Mouse (Mus musculus): ENCODE measurements around the gene Sept7. TPM values are rescaled to one million over a fixed set of nuclear protein-coding genes. Genes with fewer than 3 reads are reported as not detected.
"Not testable (repeated sequence)": the region's sequence is repeated elsewhere in the genome, so short reads cannot be mapped to it uniquely, and the experiment has no call there.

Gene Sept7
- polyA plus RNA-seq, 1 experiment from 2014 or later = 307 TPM

- Histone ChIP-seq H3K4me1 (no peaks in the 10 kb centered on the region), H3K4me2 (replicated peaks) (no peak overlapping the region), H3K4me3 (no peak overlapping the region), H3K9me3 (no peaks in the 10 kb centered on the region), H3K9ac (no peak overlapping the region), H3K27ac (no peak overlapping the region), H3K36me3 (peaks cover 19% of the 10 kb centered on the region), H3K27me3 (replicated peaks) (no peaks in the 10 kb centered on the region)
- 94% methylated on average over 4 of the region's 4 CpGs for WGBS
- no peak for ATAC-seq (ENCODE audit: low FRiP score, low read depth)
Observed at GRCm38 (mm10) chr9:25265795-25266194, 13.6 kb downstream of the Sept7 start.

- Histone ChIP-seq H3K4me3 (no peak overlapping the region), H3K9me3 (no peaks in the 10 kb centered on the region), H3K9ac (no peak overlapping the region), H3K4me2 (replicated peaks) (no peak overlapping the region), H3K27me3 (replicated peaks) (no peaks in the 10 kb centered on the region), H3K4me1 (no peaks in the 10 kb centered on the region), H3K27ac (no peak overlapping the region), H3K36me3 (peaks cover 19% of the 10 kb centered on the region)
- WGBS = 95% methylated on average over 3 of the region's 3 CpGs
- no peak for ATAC-seq (ENCODE audit: low FRiP score, low read depth)
Observed at GRCm38 (mm10) chr9:25267133-25267532, 14.9 kb downstream of the Sept7 start.

- no peak for ATAC-seq (ENCODE audit: low FRiP score, low read depth)
Observed at GRCm38 (mm10) chr9:25267574-25267973, 15.3 kb downstream of the Sept7 start.

GRCm38 (mm10) chr9:25271902-25272301 lies 19.7 kb downstream of the Sept7 start:
- ATAC-seq (ENCODE audit: low FRiP score, low read depth) = no peak
- no peak overlapping the region for H3K9ac ChIP-seq
- no peak overlapping the region for H3K4me3 ChIP-seq
- H3K4me2 ChIP-seq (replicated peaks) = no peak overlapping the region
- 100% methylated on average over 2 of the region's 2 CpGs for WGBS
- H3K36me3 ChIP-seq = peaks cover 13% of the 10 kb centered on the region
- no peak overlapping the region for H3K27ac ChIP-seq
- no peaks in the 10 kb centered on the region for H3K9me3 ChIP-seq
- H3K4me1 ChIP-seq = no peaks in the 10 kb centered on the region
- no peaks in the 10 kb centered on the region for H3K27me3 ChIP-seq (replicated peaks)

More at GRCm38 (mm10) chr9:25267574-25267973, 15.3 kb downstream of the Sept7 start:
- H3K27ac ChIP-seq = no peak overlapping the region
- H3K36me3 ChIP-seq = peaks cover 19% of the 10 kb centered on the region
- no peak overlapping the region for H3K9ac ChIP-seq
- no peak overlapping the region for H3K4me2 ChIP-seq (replicated peaks)
- H3K9me3 ChIP-seq = no peaks in the 10 kb centered on the region
- H3K27me3 ChIP-seq (replicated peaks) = no peaks in the 10 kb centered on the region
- no peaks in the 10 kb centered on the region for H3K4me1 ChIP-seq
- H3K4me3 ChIP-seq = no peak overlapping the region
- WGBS = 91% methylated on average over 2 of the region's 2 CpGs

GRCm38 (mm10) chr9:25289796-25290195 lies 37.6 kb downstream of the Sept7 start:
- no peak overlapping the region for H3K4me3 ChIP-seq
- no peaks in the 10 kb centered on the region for H3K4me1 ChIP-seq
- no peaks in the 10 kb centered on the region for H3K27me3 ChIP-seq (replicated peaks)
- WGBS = 84% methylated on average over 1 of the region's 1 CpGs
- H3K4me2 ChIP-seq (replicated peaks) = no peak overlapping the region
- peaks cover 13% of the 10 kb centered on the region for H3K36me3 ChIP-seq
- H3K9me3 ChIP-seq = no peaks in the 10 kb centered on the region
- no peak overlapping the region for H3K27ac ChIP-seq
- no peak overlapping the region for H3K9ac ChIP-seq
- ATAC-seq (ENCODE audit: low FRiP score, low read depth) = no peak

- Histone ChIP-seq H3K27me3 (replicated peaks) (no peaks in the 10 kb centered on the region), H3K4me2 (replicated peaks) (no peak overlapping the region), H3K36me3 (peaks cover 8% of the 10 kb centered on the region), H3K4me1 (no peaks in the 10 kb centered on the region), H3K9me3 (no peaks in the 10 kb centered on the region), H3K4me3 (no peak overlapping the region), H3K27ac (no peak overlapping the region), H3K9ac (no peak overlapping the region)
- WGBS = 89% methylated on average over 1 of the region's 1 CpGs
- peak; percentile 66 for ATAC-seq (ENCODE audit: low FRiP score, low read depth)
Observed at GRCm38 (mm10) chr9:25309505-25310182, 57.4 kb downstream of the Sept7 start.

GRCm38 (mm10) chr9:25314304-25314703 lies 62.1 kb downstream of the Sept7 start:
- WGBS = 78% methylated on average over 4 of the region's 4 CpGs
- Histone ChIP-seq H3K9me3 (no peaks in the 10 kb centered on the region), H3K4me3 (no peak overlapping the region), H3K27me3 (replicated peaks) (no peaks in the 10 kb centered on the region), H3K9ac (no peak overlapping the region), H3K4me2 (replicated peaks) (no peak overlapping the region), H3K27ac (no peak overlapping the region), H3K4me1 (no peaks in the 10 kb centered on the region), H3K36me3 (no peaks in the 10 kb centered on the region)
- ATAC-seq (ENCODE audit: low FRiP score, low read depth) = no peak

GRCm38 (mm10) chr9:25317827-25318505 lies 65.7 kb downstream of the Sept7 start:
- WGBS = 77% methylated on average over 4 of the region's 4 CpGs
- Histone ChIP-seq H3K27ac (no peak overlapping the region), H3K9ac (no peak overlapping the region), H3K4me1 (no peaks in the 10 kb centered on the region), H3K4me2 (replicated peaks) (no peak overlapping the region), H3K9me3 (no peaks in the 10 kb centered on the region), H3K4me3 (no peak overlapping the region), H3K27me3 (replicated peaks) (no peaks in the 10 kb centered on the region), H3K36me3 (no peaks in the 10 kb centered on the region)
- 0 out of 2 replicates have a peak, but pooled peaks have one; percentile 64 for ATAC-seq (ENCODE audit: low FRiP score, low read depth)

GRCm38 (mm10) chr9:25319676-25320075 lies 67.4 kb downstream of the Sept7 start:
- H3K4me1 ChIP-seq; H3K36me3 ChIP-seq; H3K9ac ChIP-seq; H3K4me3 ChIP-seq; H3K4me2 ChIP-seq (replicated peaks); H3K27me3 ChIP-seq (replicated peaks); H3K9me3 ChIP-seq; H3K27ac ChIP-seq; ATAC-seq (ENCODE audit: low FRiP score, low read depth): not testable (repeated sequence)
- 95% methylated on average over 6 of the region's 6 CpGs for WGBS

- H3K27me3 ChIP-seq (replicated peaks) = no peaks in the 10 kb centered on the region
- no peak overlapping the region for H3K27ac ChIP-seq
- ATAC-seq (ENCODE audit: low FRiP score, low read depth) = no peak
- 82% methylated on average over 4 of the region's 4 CpGs for WGBS
- no peaks in the 10 kb centered on the region for H3K36me3 ChIP-seq
- no peaks in the 10 kb centered on the region for H3K9me3 ChIP-seq
- H3K4me3 ChIP-seq = no peak overlapping the region
- H3K4me1 ChIP-seq = no peaks in the 10 kb centered on the region
- no peak overlapping the region for H3K9ac ChIP-seq
- no peak overlapping the region for H3K4me2 ChIP-seq (replicated peaks)
Observed at GRCm38 (mm10) chr9:25327727-25328370, 75.6 kb downstream of the Sept7 start.

- Histone ChIP-seq H3K9me3 (no peaks in the 10 kb centered on the region), H3K27me3 (replicated peaks) (no peaks in the 10 kb centered on the region), H3K27ac (no peak overlapping the region), H3K4me2 (replicated peaks) (no peak overlapping the region), H3K36me3 (no peaks in the 10 kb centered on the region), H3K9ac (no peak overlapping the region), H3K4me3 (no peak overlapping the region), H3K4me1 (no peaks in the 10 kb centered on the region)
- 82% methylated on average over 11 of the region's 11 CpGs for WGBS
- ATAC-seq (ENCODE audit: low FRiP score, low read depth) = no peak
Observed at GRCm38 (mm10) chr9:25328946-25329723, 76.9 kb downstream of the Sept7 start.

Data from neural tube, embryonic 12.5 days (tissue).